Mouse (Mus musculus) monocyte, adult 5-6 weeks (primary cell): ENCODE results near the gene Tmprss7. TPM values are rescaled to one million over a fixed set of nuclear protein-coding genes. Genes with fewer than 3 reads are reported as not detected.

Experiments
- ATAC-seq: fragments of 153-309, 156-312 bp; replicated peaks from 2 replicates; pipeline ENCODE4 v1.8.0; 2017; ENCODE audit warnings: mild to moderate bottlenecking; ENCODE audit not compliant: low TSS enrichment, insufficient number of reproducible peaks, severe bottlenecking, poor library complexity, low FRiP score
- total RNA-seq: library from RNA; stranded (forward); fragments of 200-1000, 200-491, 200-594 nt; gene quantifications from 3 replicates; pipeline ENCODE4 v1.2.3, GENCODE M21; 2017

The Tmprss7 gene
- total RNA-seq, 1 experiment from 2014 or later = not detected

GRCm38 (mm10) chr16:45692851-45693250, 607 bp downstream of the Tmprss7 start:
- no peak for ATAC-seq

DNA sequence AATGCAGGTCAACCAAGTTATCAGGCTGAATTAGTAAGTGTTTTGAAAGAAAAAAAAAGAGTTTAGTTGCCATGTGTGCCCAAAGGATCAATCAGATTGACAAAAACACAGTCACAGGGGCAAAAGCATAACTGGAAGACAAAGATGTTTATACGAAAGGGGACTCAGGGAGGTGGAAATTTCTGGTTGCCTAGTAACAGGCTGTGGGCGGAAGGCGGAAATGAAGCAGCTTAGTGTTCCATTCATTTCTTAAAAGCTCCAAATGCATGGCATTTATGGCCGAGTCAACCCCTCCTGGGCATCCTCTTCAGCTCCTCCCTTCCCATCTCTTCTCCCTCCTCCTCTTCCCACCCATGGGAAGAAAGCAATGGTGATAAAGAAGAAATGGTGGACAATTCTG, 3.3 kb downstream of the Tmprss7 start:
- ATAC-seq = no peak

DNA sequence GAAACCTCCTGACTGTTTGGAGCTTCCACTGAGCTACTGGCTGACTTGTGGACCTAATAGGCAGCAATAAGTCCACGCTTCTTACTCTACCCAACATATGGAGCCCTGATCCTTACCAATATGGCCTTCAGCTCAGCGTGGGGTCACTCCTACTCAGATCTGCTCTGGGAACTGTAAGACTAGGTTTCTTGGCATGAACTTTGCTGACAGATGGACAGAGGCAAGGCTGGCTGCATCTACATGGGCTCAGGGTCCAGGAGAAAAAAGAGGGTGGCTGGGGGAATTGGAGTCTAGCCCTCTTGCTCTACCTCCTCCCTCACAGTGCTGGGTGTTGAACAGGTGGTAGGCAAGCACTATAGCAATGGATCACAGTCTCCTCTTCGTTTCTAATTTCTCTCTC, 6.6 kb downstream of the Tmprss7 start:
- no peak for ATAC-seq

DNA sequence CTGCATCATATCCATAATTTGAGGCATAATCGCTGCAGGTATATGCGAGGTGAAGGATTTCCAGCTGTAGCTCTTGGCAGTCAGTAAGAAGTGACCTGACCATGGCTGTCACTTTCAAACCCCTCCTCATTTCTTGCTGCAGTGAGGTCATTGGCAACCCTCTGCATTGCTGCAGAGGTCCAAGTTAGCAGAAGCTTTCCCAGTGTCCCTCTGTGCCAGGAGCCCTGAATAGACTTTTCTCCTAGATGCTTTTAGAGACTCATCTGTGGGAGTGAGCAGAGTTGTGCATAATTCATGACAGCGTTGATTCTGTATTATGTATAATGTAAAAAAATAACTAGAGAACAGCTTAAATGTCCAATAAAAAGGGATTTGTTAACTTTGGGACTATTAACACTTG, 8.2 kb downstream of the Tmprss7 start:
- no peak for ATAC-seq

DNA sequence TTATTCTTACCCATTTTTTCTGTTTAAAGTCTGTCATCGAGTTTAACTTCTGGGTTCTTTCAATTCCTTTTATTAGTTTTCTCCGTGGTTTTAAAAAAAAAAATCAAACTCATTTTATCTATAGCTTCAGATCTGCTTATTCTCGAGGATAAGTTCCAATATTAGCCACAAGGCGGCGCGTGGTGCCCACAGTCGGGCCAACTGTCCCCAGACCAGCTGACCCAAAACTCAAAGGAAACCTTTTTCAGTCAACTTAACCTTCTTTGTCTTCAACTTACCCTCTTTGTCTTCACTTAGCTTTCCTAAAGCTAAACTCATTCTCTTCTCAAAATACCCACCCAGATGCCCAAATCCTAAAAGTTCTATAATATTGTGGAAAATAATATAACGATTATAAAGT, 8.6 kb downstream of the Tmprss7 start:
- no peak for ATAC-seq

DNA sequence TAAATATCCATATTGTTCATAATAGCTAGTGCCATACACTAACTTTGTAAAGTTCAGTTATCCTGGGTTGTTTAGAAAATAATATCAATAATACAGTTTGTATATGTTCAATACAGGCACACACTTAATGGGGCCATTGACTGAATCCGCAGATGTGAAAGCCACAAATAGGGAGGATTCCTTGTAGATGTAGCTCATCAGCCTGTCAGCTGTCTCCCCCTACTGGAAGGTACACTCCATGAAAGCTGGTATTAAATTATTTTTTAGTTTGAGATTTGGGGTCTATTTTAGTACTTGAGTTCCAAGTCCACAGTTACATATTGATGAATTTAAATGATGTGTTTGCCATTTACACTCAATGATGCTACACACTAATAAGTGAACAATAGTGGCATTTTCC, 17.0 kb downstream of the Tmprss7 start:
- no peak for ATAC-seq

DNA sequence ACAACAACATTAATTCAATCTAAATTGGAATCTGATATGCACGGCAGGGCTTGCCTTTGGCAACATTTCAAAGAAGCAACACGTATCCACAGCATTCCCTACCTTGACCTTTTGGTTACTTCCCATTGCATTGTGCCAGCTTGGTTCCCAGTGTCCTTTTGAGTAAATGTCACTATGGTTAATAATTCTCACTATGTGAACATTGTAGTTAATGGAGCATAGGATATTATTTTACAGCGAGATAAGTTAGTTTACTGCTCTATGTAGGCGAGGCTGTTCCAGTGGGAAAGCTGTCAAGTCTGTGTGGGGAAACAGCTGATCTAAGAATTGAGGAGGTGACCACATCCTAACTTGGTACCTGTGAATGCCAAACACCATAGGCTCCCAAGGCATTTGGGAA, 23.5 kb downstream of the Tmprss7 start:
- ATAC-seq = no peak

DNA sequence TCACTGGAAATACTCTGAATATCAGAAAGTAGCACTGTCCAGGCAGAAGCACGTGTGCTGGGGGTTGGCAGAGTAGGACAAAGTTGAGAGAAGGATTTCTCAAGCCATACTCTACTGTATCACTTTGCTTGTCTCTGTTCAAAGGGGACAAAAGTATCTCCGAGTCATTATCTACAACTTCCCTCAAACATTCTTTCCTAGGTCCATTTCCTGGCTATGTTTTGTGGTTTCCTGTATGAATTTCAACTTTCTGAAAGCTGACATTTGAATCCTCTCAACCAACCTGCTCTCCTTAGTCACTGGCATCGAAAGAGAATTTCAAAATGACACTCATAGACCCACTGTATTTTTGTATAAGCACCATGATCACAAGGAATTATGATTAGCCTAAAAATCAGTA, 25.3 kb downstream of the Tmprss7 start:
- ATAC-seq = no peak

DNA sequence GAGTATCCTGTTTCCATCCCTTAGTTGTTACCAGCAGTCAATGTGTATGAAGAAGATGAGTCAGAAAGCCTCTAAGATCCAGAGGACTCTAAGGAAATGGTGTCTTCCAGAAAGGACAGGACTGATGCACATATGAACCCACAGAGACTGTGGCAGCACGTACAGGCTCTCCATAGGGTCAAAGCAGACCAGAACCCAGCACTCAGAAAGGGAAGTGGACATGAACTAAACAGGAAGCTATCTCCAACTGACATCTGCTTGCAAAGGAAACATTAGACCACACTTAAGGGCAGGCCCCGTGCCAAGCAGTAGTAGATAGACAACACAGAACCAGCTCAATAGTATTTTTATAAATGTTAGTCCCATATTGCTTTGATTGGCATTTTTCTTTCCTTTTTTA, 27.3 kb downstream of the Tmprss7 start:
- peak; percentile 80; the same call in 1 of the 2 replicates for ATAC-seq

- ATAC-seq = no peak
These were observed 31.1 kb downstream of the Tmprss7 start for GRCm38 (mm10) chr16:45662381-45662780.

DNA sequence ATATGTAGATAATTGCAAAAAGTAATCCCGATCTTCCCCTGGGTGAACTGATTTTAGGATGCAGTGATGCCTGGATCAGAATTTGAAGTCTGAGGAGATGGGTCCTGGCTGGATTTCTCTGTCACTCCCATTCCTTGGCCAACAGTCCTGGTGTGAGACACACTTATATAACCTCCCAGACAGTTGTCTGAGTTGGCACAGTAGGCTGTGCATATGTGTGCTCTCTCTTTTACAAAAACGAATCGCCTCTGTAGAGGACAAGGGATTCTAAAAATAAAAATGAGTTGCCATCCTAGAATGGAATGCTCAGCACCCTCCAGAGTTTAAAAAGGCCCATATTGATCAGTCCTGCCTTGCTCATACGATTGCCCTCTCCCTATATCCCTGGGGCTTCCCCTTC, 33.9 kb downstream of the Tmprss7 start:
- no peak for ATAC-seq

DNA sequence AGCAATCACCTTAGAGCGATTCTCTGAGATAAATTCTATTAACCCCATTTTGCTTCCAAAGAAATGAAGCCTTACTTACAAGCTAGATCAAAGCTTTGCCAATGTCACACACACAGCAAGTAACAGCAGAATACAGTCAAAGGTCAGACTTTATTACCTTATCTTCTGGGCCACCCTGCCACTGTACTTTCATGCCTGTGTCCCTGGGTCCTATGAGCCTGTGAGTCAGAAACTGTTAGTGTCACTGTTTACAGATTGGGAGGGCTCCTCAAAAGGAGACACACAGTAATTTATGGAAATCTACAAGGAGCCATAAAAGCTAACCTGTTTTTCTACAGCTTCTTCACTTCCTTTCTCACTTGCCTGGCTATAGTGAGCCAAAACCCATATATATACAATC, 35.2 kb downstream of the Tmprss7 start:
- ATAC-seq = no peak

- ATAC-seq = no peak
These were observed 35.8 kb downstream of the Tmprss7 start for GRCm38 (mm10) chr16:45657574-45658159.

DNA sequence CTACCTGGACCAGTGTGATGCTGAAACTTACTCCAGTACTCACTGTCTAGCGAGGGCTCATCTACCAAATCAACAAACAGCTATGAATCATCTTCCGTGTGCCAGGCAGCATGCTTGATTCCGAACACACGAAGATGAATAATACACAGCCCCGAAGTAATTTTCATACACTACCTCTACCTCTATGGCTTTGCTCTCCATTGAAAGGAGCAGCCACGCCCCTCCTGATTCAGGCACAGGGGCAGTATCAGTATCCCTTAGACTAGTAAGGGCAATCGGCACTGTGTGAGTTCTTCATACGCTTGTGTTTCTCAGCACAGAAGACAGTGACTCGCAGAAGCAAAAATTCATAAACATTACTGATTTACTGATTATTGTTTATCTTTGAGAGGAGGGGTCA, 39.0 kb downstream of the Tmprss7 start:
- no peak for ATAC-seq

- no peak for ATAC-seq
These were observed 39.5 kb downstream of the Tmprss7 start, which contains the start of gene BC016579 for GRCm38 (mm10) chr16:45653934-45654332. Gene BC016579, minus strand, starts transcription at chr16:45654068.

DNA sequence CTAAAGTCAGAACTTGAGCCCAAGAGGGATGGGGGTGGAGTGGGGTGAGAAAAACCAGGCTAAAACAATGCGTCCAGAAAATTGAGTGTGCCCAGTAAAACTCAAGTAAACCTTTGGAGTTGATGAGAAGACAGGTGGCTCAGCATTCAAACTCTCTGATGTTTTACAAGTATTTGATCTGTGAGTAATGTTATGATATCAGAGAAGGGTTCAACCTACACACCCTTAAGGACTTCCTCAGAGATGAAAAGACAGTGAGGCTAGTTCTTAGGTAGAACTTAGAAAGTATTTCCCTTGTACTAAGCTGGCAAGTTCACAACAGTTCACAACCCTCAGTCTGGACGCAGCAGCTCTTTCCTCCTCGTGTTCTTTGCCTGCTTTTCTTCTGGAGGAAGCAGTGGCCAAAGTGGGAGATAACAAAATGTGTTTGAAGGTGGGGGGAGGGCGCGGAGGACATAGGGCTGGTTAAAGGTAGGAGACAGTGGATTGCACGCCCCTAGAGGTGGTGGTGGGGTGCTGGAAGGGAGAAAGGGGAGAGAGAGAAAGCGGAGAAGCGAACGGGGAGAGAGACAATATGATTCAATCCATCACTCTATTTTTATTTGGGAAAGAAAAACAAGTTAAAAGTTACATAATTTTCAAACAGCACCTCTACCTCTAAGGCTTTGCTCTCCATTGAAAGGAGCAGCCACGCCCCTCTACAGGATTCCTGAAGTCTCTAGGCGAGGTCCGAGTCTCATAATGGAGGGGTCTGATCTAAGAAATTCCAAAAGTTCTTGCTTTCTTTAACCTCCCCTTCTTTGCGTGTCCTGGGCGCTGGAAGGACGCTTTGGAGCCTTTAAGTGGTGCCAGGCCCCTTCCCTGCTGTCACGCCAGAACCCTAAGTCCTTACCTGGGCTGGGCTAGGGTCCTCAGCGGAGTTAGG, 40.2 kb downstream of the Tmprss7 start:
- no peak for ATAC-seq

- peak; percentile 42; the same call in 1 of the 2 replicates for ATAC-seq
These were observed 42.0 kb downstream of the Tmprss7 start for GRCm38 (mm10) chr16:45651497-45651896.

- ATAC-seq = no peak
These were observed 49.1 kb downstream of the Tmprss7 start for GRCm38 (mm10) chr16:45644380-45644779.

GRCm38 (mm10) chr16:45643944-45644343, 49.5 kb downstream of the Tmprss7 start:
- ATAC-seq = no peak

DNA sequence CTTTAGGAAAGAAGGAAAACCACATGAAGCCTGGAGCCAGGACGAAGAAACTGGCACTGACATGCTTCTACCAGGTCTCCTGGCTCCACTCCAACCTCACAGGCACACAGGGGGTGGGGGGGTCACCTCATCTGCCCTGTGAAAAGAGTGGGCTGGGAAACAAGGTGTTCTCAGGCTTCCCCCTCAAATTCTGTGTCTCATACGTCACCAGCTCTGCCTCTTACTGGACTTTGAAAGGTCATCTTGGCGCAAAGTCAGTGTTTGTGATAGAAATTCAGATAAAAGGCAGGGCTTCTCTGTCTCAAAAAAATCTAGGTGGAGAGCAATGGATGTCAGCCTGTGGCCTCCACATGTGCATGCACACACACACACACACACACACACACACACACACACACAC, 52.2 kb downstream of the Tmprss7 start:
- no peak for ATAC-seq
